Mouse (Mus musculus) lung, embryonic 15.5 days (tissue): ENCODE measurements around the gene Polr3gl. TPM values are rescaled to one million over a fixed set of nuclear protein-coding genes. Genes with fewer than 3 reads are reported as not detected.

Experiments used
- ATAC-seq: fragments of 200-750 bp; cut with Nextera tagmentation; 2 replicates; pipeline ENCODE4 v1.8.0; 2017; ENCODE audit warnings: moderate number of reproducible peaks, borderline replicate concordance; ENCODE audit not compliant: low FRiP score, low TSS enrichment; ENCODE audit errors: extremely low read depth
- H3K27ac ChIP-seq: fragments of 300-500 bp; sonication (generic); 2 replicates; pipeline ENCODE4 v1.5.1; 2015; ENCODE audit warnings: moderate library complexity, mild to moderate bottlenecking, inconsistent platforms
- H3K27me3 ChIP-seq: fragments of 300-500 bp; sonication (generic); 2 replicates; pipeline ENCODE4 v1.6.1; 2015; ENCODE audit warnings: inconsistent platforms
- H3K36me3 ChIP-seq: fragments of 300-500 bp; sonication (generic); 2 replicates; pipeline ENCODE4 v1.6.1; 2015; ENCODE audit warnings: inconsistent platforms
- H3K4me1 ChIP-seq: fragments of 300-500 bp; sonication (generic); 2 replicates; pipeline ENCODE4 v1.6.1; 2015; ENCODE audit warnings: inconsistent platforms
- H3K4me2 ChIP-seq: fragments of 300-500 bp; sonication (generic); 2 replicates; pipeline ENCODE4 v1.6.1; 2015; ENCODE audit warnings: inconsistent platforms, mild to moderate bottlenecking, moderate library complexity
- H3K4me3 ChIP-seq: fragments of 300-500 bp; sonication (generic); 2 replicates; pipeline ENCODE4 v1.5.1; 2015; ENCODE audit warnings: mild to moderate bottlenecking, inconsistent platforms
- H3K9ac ChIP-seq: fragments of 300-500 bp; sonication (generic); 2 replicates; pipeline ENCODE4 v1.6.1; 2015; ENCODE audit warnings: inconsistent platforms
- H3K9me3 ChIP-seq: fragments of 300-500 bp; sonication (generic); 2 replicates; pipeline ENCODE4 v1.6.1; 2016; ENCODE audit warnings: inconsistent platforms
- WGBS: fragments of 180-500 bp; shearing (Covaris S2); methylation state at CpG from one replicate; pipeline ENCODE4 v1.1.7; 2015; 5-methylcytosine and 5-hydroxymethylcytosine counted together
- polyA plus RNA-seq: library from polyadenylated mRNA; unstranded; fragments of >200 nt; fragmentation: Nextera tagmentation; extraction: Ambion mirVana; gene quantifications from 2 replicates; pipeline ENCODE4 v1.2.1, GENCODE M21; 2015

Gene Polr3gl
- polyA plus RNA-seq, 1 experiment from 2014 or later: 39.8 TPM

- Histone ChIP-seq H3K4me1 (peaks cover 6% of the 10 kb centered on the region; the same call in 1 of the 2 replicates), H3K27me3 (no peaks in the 10 kb centered on the region), H3K9ac (no peak overlapping the region), H3K4me3 (no peak overlapping the region), H3K36me3 (no peaks in the 10 kb centered on the region), H3K9me3 (no peaks in the 10 kb centered on the region), H3K4me2 (no peak overlapping the region), H3K27ac (no peak overlapping the region)
- no peak for ATAC-seq
- 66% methylated on average over 7 of the region's 7 CpGs for WGBS
These were observed 45.2 kb downstream of the Polr3gl start for GRCm38 (mm10) chr3:96548824-96549223.

DNA sequence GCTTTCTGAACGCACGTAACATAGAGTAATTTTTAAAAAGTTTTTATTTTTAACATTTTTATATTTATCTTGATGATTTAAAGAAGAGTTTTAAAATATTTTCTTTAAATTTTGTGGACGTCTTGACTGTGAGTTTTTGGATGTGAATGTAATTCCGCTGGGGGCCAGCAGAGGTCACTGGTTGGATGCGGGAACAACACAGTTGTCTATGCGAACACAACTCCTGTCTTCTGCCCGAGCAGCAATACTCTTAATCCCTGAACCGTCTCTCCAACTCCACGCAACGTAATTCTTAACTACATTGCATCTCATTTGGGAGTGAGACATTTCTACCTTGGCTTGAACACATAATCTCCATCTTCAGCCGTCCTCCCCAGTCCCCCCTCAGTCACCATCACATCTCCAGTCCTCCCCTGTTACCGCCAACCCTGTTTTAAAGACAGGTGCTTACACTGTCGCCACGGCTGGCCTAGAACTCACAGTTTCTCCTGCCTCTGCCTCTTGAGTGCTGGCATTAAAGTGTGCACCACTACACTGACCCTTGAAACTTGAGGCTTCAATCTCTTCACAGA lies 46.5 kb downstream of the Polr3gl start:
- Histone ChIP-seq H3K27me3 (no peaks in the 10 kb centered on the region), H3K9me3 (no peaks in the 10 kb centered on the region), H3K9ac (no peak overlapping the region), H3K36me3 (no peaks in the 10 kb centered on the region), H3K4me3 (no peak overlapping the region), H3K4me1 (peaks cover 6% of the 10 kb centered on the region; the same call in 1 of the 2 replicates), H3K27ac (no peak overlapping the region), H3K4me2 (peak overlapping the region; percentile 27; the same call in 1 of the 2 replicates)
- 8% methylated on average over 14 of the region's 14 CpGs for WGBS
- ATAC-seq: no peak; the same call in 1 of the 2 replicates

GRCm38 (mm10) chr3:96546880-96547279 lies 47.1 kb downstream of the Polr3gl start:
- Histone ChIP-seq H3K9ac (no peak overlapping the region), H3K36me3 (no peaks in the 10 kb centered on the region), H3K27ac (no peak overlapping the region), H3K4me3 (no peak overlapping the region), H3K9me3 (no peaks in the 10 kb centered on the region), H3K4me2 (no peak overlapping the region), H3K4me1 (peaks cover 6% of the 10 kb centered on the region; the same call in 1 of the 2 replicates), H3K27me3 (peaks cover 5% of the 10 kb centered on the region; the same call in 1 of the 2 replicates)
- ATAC-seq: no peak
- WGBS: 45% methylated on average over 4 of the region's 4 CpGs

- peaks cover 11% of the 10 kb centered on the region; the same call in 1 of the 2 replicates for H3K27me3 ChIP-seq
These were observed 48.4 kb downstream of the Polr3gl start for GRCm38 (mm10) chr3:96545565-96545964.

GRCm38 (mm10) chr3:96543345-96543744 lies 50.6 kb downstream of the Polr3gl start:
- Histone ChIP-seq H3K4me2 (no peak overlapping the region), H3K9ac (no peak overlapping the region), H3K4me3 (no peak overlapping the region), H3K36me3 (no peaks in the 10 kb centered on the region), H3K27me3 (peaks cover 11% of the 10 kb centered on the region; the same call in 1 of the 2 replicates), H3K27ac (no peak overlapping the region), H3K9me3 (no peaks in the 10 kb centered on the region), H3K4me1 (0 out of 2 replicates have a peak, but pooled peaks cover 3% of the 10 kb centered on the region)
- WGBS: 77% methylated on average over 11 of the region's 11 CpGs
- ATAC-seq: no peak

More at GRCm38 (mm10) chr3:96545565-96545964, 48.4 kb downstream of the Polr3gl start:
- Histone ChIP-seq H3K4me1 (0 out of 2 replicates have a peak, but pooled peaks cover 3% of the 10 kb centered on the region), H3K4me2 (no peak overlapping the region), H3K9ac (no peak overlapping the region), H3K27ac (no peak overlapping the region), H3K4me3 (no peak overlapping the region), H3K9me3 (no peaks in the 10 kb centered on the region), H3K36me3 (no peaks in the 10 kb centered on the region)
- 29% methylated on average over 1 of the region's 1 CpGs for WGBS
- ATAC-seq: no peak

GRCm38 (mm10) chr3:96542554-96542953 lies 51.4 kb downstream of the Polr3gl start:
- Histone ChIP-seq H3K9ac (no peak overlapping the region), H3K36me3 (no peaks in the 10 kb centered on the region), H3K4me2 (no peak overlapping the region), H3K9me3 (no peaks in the 10 kb centered on the region), H3K27me3 (peaks cover 11% of the 10 kb centered on the region; the same call in 1 of the 2 replicates), H3K4me3 (no peak overlapping the region), H3K4me1 (0 out of 2 replicates have a peak, but pooled peaks cover 1% of the 10 kb centered on the region), H3K27ac (no peak overlapping the region)
- no peak for ATAC-seq
- WGBS: 69% methylated on average over 8 of the region's 8 CpGs

GRCm38 (mm10) chr3:96541328-96542078 lies 52.5 kb downstream of the Polr3gl start:
- WGBS: 21% methylated on average over 14 of the region's 14 CpGs

DNA sequence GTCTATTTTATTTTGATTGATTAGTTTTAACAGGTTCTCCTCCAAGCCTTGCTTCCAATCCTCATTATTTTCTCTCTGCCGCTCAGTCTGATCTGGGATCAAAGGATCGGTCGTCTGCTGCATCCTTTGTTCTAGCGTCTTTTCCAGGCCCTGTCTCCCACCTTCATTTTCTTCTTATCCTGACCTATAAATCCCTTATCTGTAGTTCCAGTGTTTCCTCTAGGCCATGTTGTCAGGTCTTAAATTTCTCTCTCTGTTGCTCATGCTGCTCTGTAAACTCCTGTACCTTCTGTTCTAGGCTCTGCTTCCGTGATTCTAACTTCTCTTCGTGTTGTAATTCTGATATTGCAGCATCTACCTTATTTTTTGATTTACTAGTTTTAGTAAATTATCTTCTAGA lies 53.2 kb downstream of the Polr3gl start:
- WGBS: 53% methylated on average over 6 of the region's 6 CpGs
- H3K27ac ChIP-seq: no peak overlapping the region
- H3K27me3 ChIP-seq: peaks cover 11% of the 10 kb centered on the region; the same call in 1 of the 2 replicates
- H3K4me2 ChIP-seq: no peak overlapping the region
- no peaks in the 10 kb centered on the region for H3K36me3 ChIP-seq
- no peak overlapping the region for H3K4me3 ChIP-seq
- H3K9ac ChIP-seq: no peak overlapping the region
- no peaks in the 10 kb centered on the region for H3K4me1 ChIP-seq
- ATAC-seq: no peak
- no peaks in the 10 kb centered on the region for H3K9me3 ChIP-seq

More at GRCm38 (mm10) chr3:96541328-96542078, 52.5 kb downstream of the Polr3gl start:
- Histone ChIP-seq H3K9me3 (no peaks in the 10 kb centered on the region), H3K36me3 (no peaks in the 10 kb centered on the region), H3K4me1 (no peaks in the 10 kb centered on the region), H3K4me3 (no peak overlapping the region), H3K4me2 (no peak overlapping the region), H3K9ac (no peak overlapping the region), H3K27me3 (peaks cover 11% of the 10 kb centered on the region; the same call in 1 of the 2 replicates), H3K27ac (no peak overlapping the region)
- no peak for ATAC-seq

DNA sequence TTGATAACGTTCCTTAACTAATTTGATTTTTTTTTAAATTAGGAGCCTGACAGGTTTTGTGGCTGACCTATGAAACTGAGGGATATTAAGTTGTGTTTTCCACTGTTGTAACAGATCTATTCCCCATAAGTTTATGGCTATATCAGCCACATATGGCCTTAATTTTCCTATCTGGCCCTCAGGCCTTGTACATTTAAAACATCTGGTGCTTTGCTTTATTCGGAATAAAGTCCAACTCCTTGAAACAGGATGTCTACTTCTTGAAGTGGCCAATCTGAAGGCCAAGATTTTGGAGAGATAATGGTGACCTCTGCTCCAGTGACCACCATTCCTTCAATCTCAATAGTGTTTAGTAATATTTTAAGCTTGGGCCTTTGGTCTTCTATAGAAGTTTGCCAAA lies 54.7 kb downstream of the Polr3gl start:
- Histone ChIP-seq H3K9ac (no peak overlapping the region), H3K27me3 (peaks cover 11% of the 10 kb centered on the region; the same call in 1 of the 2 replicates), H3K4me3 (no peak overlapping the region), H3K4me2 (no peak overlapping the region), H3K36me3 (no peaks in the 10 kb centered on the region), H3K4me1 (no peaks in the 10 kb centered on the region), H3K27ac (no peak overlapping the region), H3K9me3 (no peaks in the 10 kb centered on the region)
- WGBS: 67% methylated on average over 2 of the region's 2 CpGs
- ATAC-seq: no peak

DNA sequence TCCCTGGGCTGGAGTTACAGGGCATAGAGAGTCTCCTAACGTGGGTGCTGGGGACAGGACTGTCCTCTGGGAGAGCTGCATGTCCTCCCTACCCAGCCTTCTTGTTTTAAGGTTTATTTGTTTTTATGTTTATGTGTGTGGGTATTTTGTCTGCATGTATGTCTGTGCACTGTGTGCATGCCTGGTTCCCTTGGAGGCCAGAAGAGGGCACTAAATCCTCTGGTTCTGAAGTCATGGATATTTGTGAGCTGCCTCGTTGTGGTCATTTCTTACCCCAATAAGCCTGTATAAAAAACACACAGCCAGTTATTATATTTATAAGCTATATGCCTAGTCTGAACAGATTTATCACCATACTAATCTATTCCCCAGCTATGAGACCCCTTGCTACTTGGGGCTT lies 59.7 kb downstream of the Polr3gl start:
- H3K36me3 ChIP-seq: no peaks in the 10 kb centered on the region
- H3K27me3 ChIP-seq: peaks cover 3% of the 10 kb centered on the region; the same call in 1 of the 2 replicates
- no peaks in the 10 kb centered on the region for H3K9me3 ChIP-seq
- H3K9ac ChIP-seq: no peak overlapping the region
- H3K4me2 ChIP-seq: no peak overlapping the region
- H3K27ac ChIP-seq: no peak overlapping the region
- WGBS: 57% methylated on average over 2 of the region's 2 CpGs
- ATAC-seq: no peak
- H3K4me1 ChIP-seq: no peaks in the 10 kb centered on the region
- no peak overlapping the region for H3K4me3 ChIP-seq

DNA sequence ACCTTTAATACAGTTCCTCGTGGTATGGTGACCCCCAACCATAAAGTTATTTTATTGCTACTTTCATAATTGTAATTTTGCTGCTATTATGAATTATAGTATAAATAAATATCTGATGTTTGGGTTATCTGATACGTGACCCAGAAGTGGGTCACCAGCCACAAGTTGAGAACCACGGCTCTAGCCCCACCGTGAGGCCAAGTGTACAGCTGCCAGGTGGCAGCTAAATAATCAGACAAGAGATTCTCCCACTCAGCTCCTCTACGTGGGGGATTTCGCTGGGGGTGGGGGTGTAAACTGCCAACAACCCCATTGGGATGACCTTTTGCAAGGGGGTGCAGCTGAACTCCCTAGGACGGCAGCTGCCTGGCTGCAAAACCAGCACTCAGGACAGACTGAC lies 61.9 kb downstream of the Polr3gl start:
- H3K9ac ChIP-seq: no peak overlapping the region
- no peak for ATAC-seq
- H3K27ac ChIP-seq: no peak overlapping the region
- no peak overlapping the region for H3K4me2 ChIP-seq
- H3K36me3 ChIP-seq: no peaks in the 10 kb centered on the region
- H3K27me3 ChIP-seq: peaks cover 25% of the 10 kb centered on the region
- H3K4me1 ChIP-seq: peaks cover 3% of the 10 kb centered on the region
- 34% methylated on average over 7 of the region's 7 CpGs for WGBS
- no peak overlapping the region for H3K4me3 ChIP-seq
- H3K9me3 ChIP-seq: no peaks in the 10 kb centered on the region

- 58% methylated on average over 9 of the region's 9 CpGs for WGBS
- ATAC-seq: no peak
- peaks cover 56% of the 10 kb centered on the region for H3K27me3 ChIP-seq
These were observed 65.5 kb downstream of the Polr3gl start for GRCm38 (mm10) chr3:96528506-96528905.

More at GRCm38 (mm10) chr3:96528506-96528905, 65.5 kb downstream of the Polr3gl start:
- H3K4me1 ChIP-seq: peaks cover 8% of the 10 kb centered on the region
- H3K36me3 ChIP-seq: no peaks in the 10 kb centered on the region
- H3K9me3 ChIP-seq: no peaks in the 10 kb centered on the region
- no peak overlapping the region for H3K27ac ChIP-seq
- H3K4me3 ChIP-seq: no peak overlapping the region
- H3K9ac ChIP-seq: no peak overlapping the region
- no peak overlapping the region for H3K4me2 ChIP-seq
